Mouse (Mus musculus): ENCODE measurements around the gene Foxi2. TPM values are rescaled to one million over a fixed set of nuclear protein-coding genes. Genes with fewer than 3 reads are reported as not detected.

The Foxi2 gene
- polyA plus RNA-seq, 1 experiment from 2014 or later: not detected

DNA sequence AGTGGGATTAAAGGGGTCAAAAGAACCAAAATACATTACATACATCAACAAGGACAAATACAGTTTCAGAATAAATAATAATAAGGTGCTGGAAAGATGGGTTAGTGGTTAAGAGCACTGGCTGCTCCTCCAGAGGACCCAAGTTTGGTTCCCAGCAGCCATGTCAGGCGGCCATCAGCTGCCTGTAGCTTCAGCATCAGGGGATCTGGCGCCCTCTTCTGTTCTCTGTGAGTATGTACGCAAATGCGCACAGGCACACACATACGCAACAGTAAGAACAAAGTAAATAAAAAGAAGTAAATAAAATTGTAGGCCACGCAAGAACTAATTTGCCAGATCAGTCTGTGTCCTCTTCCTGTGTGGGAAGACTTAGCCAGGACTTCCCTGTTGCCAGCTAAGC lies 18.7 kb downstream of the Foxi2 start:
- no peaks in the 10 kb centered on the region for H3K36me3 ChIP-seq (ENCODE audit: inconsistent target)
- no peak overlapping the region for H3K27ac ChIP-seq
- H3K79me2 ChIP-seq (ENCODE audit: inconsistent target): no peaks in the 10 kb centered on the region
- WGBS (ENCODE audit: missing documents): 95% methylated on average over 6 of the region's 6 CpGs
- H3K4me3 ChIP-seq (ENCODE audit: inconsistent target): no peak overlapping the region

DNA sequence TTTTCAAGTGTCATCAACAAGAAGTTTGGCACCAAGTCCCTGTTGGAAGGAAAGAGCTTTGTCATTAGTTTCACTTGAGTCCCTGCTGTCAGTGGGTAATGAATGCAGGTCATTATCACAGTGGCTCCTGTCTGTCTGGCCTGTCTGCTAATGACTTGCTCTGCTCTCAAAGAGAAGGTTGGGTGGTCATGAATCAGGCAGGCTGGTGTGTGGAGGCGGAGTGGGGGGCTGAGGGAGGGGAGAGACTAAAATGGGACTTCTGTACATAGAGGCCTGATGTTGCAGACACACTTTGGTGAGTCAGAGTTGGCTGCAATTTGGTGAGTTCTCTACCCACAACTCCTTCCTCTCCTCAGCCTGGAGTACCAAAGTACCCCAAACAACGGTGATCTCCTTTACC lies 20.8 kb downstream of the Foxi2 start:
- no peak overlapping the region for H3K27ac ChIP-seq
- no peaks in the 10 kb centered on the region for H3K36me3 ChIP-seq (ENCODE audit: inconsistent target)
- no peaks in the 10 kb centered on the region for H3K79me2 ChIP-seq (ENCODE audit: inconsistent target)
- no peak overlapping the region for H3K4me3 ChIP-seq (ENCODE audit: inconsistent target)
- 82% methylated on average over 2 of the region's 2 CpGs for WGBS (ENCODE audit: missing documents)

DNA sequence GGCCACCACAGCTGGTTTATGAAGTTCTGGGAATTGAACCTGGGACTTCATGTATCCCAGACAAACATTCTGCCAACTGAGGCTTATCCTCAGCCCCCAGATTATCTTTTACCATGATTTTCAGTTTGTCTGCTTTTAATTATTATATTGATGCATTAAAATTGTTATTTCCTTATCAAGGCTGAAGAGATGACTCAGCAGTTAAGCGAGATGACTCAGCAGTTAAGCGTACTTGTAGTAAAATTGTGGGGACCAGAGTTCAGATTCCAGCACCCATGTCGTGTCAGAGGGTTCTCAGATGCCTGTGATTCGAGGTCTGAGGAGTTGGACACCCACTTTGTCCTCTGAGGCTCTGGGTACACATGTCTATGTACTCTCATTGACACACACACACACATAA lies 33.8 kb downstream of the Foxi2 start:
- H3K27ac ChIP-seq: no peak overlapping the region
- no peaks in the 10 kb centered on the region for H3K79me2 ChIP-seq (ENCODE audit: inconsistent target)
- no peaks in the 10 kb centered on the region for H3K36me3 ChIP-seq (ENCODE audit: inconsistent target)
- 73% methylated on average over 4 of the region's 4 CpGs for WGBS (ENCODE audit: missing documents)
- no peak overlapping the region for H3K4me3 ChIP-seq (ENCODE audit: inconsistent target)

DNA sequence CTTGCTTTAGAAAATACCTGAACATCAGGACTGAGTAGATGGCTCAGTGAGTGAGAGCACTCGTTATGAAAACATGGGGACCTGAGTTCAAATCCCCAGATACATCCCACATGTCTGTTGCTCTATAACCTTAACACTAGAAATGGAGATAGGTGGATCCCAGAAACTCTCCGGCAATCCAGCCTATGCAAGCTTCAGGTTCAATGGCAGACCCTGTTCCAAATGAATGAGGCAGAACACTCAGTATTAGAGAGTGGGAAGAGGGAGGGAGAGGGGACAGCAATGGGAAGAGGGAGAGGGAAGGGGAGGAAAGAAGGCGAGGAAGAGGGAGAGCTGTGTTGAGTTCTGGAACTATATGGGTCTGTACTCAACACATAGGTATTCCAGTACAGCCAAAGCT lies 41.2 kb downstream of the Foxi2 start:
- no peak overlapping the region for H3K27ac ChIP-seq
- WGBS (ENCODE audit: missing documents): 84% methylated on average over 2 of the region's 3 CpGs
- no peak overlapping the region for H3K4me3 ChIP-seq (ENCODE audit: inconsistent target)
- H3K36me3 ChIP-seq (ENCODE audit: inconsistent target): no peaks in the 10 kb centered on the region
- H3K79me2 ChIP-seq (ENCODE audit: inconsistent target): no peaks in the 10 kb centered on the region

DNA sequence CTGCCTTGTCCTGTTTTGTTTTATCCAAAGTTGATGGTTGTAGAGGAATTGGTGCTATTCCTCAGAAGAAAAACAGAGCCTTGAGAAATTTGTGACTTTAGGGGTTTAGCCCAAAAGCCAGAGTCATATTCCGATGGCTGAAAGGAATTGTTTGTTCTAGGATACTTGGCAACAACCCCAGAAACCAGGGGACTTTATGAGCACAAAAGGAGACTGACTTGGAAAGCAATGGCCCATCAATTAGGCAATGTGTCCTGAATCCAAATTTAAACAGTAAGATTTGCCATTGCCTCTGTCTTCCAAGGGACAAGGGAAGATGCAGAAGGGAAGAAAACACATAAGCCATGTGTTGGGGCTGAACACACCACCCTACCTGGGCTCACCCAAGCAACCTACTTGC lies 42.3 kb downstream of the Foxi2 start:
- no peak overlapping the region for H3K27ac ChIP-seq
- H3K79me2 ChIP-seq (ENCODE audit: inconsistent target): no peaks in the 10 kb centered on the region
- H3K4me3 ChIP-seq (ENCODE audit: inconsistent target): no peak overlapping the region
- 80% methylated on average over 1 of the region's 1 CpGs for WGBS (ENCODE audit: missing documents)
- no peaks in the 10 kb centered on the region for H3K36me3 ChIP-seq (ENCODE audit: inconsistent target)

DNA sequence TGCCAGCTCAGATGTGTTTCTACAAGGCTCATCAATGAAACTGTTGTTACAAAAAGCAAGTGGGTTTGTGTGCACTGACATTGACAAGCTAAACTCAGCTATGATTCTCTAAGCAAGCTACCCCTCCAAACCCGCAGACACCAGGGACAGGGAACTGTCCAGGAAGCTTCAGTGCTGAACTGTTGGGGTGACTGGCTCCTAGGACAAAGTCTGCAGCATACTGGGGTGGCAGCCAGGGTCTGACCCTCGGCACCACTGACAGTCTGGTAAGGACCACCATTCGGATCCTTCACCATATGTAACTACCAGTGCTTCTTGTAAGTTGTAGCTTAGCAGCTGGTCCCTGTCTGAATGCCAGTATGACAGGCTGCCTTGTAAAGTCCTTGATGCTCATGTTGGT lies 43.6 kb downstream of the Foxi2 start:
- Histone ChIP-seq H3K79me2 (ENCODE audit: inconsistent target) (no peaks in the 10 kb centered on the region), H3K27ac (no peak overlapping the region), H3K36me3 (ENCODE audit: inconsistent target) (no peaks in the 10 kb centered on the region), H3K4me3 (ENCODE audit: inconsistent target) (no peak overlapping the region)
- WGBS (ENCODE audit: missing documents): 52% methylated on average over 3 of the region's 3 CpGs

Other genes with a start within 250 kb of the Foxi2 start
- not detected in 3 replicates for gene Nps, start 151.6 kb upstream of the Foxi2 start, polyA plus RNA-seq (2018)
- gene Clrn3, start 118.3 kb downstream of the Foxi2 start, polyA plus RNA-seq (2018): not detected in 3 replicates
- 27.5 to 35.9 TPM (median 35.9 TPM) in 3 replicates for gene Ptpre, start 127.2 kb downstream of the Foxi2 start, polyA plus RNA-seq (2018)

Data from macrophage (primary cell).